Mouse (Mus musculus): ENCODE measurements around the gene Snx5. TPM values are rescaled to one million over a fixed set of nuclear protein-coding genes. Genes with fewer than 3 reads are reported as not detected.
A peak's percentile ranks its signal among the peaks of the same experiment; 100 is the strongest.

The Snx5 gene
- total RNA-seq, 2 experiments from 2014 or later: 115 to 130 TPM

- ATAC-seq (replicated peaks; ENCODE audit: low FRiP score, poor library complexity, severe bottlenecking): no peak
These were observed 37.2 kb downstream of the Snx5 start for GRCm38 (mm10) chr2:144233534-144233933.

- ATAC-seq (replicated peaks; ENCODE audit: low FRiP score, poor library complexity, severe bottlenecking): no peak
These were observed 39.6 kb downstream of the Snx5 start for GRCm38 (mm10) chr2:144231115-144231514.

GRCm38 (mm10) chr2:144230498-144230897, 40.2 kb downstream of the Snx5 start:
- ATAC-seq (replicated peaks; ENCODE audit: low FRiP score, poor library complexity, severe bottlenecking): peak; percentile 46

GRCm38 (mm10) chr2:144229647-144230046, 41.1 kb downstream of the Snx5 start:
- ATAC-seq (replicated peaks; ENCODE audit: low FRiP score, poor library complexity, severe bottlenecking): 0 out of 2 replicates have a peak, but pooled peaks have one; percentile 49

DNA sequence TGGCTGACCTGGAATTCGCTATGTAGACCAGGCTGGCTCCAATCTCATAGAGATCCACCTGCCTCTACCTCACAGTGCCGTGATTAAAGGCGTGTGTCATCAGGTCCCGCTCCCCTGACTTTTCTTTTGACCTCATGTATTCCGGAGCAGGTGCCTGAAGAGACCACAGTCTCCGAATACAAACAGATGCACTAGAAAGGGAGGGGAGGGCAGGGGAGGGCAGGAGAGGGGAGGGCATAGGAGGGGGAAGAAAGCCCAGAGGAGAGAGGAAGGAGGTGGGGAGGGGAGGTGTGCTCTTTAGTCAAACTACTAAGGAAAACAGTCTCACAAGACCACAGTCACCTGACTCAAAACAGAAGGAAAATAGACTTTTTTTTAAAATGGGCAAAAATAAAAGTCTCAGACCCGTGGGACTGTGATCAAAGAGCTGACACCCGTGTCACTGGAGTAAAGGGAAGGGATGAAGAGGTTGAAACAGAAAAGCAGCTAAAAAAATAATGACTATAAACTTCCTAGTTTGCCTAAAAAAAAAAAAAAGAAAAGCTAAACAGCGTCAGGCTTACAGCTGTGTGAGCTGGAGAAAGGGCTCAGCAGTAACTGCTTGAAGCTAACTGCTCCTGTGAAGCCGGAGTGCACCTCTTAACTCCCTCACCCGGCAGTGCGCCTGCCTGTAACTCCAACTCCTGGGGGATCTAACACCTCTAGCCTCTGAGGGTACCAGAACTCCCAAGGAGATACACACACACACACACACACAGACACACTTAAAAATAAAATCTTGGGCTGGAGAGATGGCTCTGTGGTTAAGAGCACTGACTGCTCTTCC, 42.0 kb downstream of the Snx5 start:
- no peak for ATAC-seq (replicated peaks; ENCODE audit: low FRiP score, poor library complexity, severe bottlenecking)

DNA sequence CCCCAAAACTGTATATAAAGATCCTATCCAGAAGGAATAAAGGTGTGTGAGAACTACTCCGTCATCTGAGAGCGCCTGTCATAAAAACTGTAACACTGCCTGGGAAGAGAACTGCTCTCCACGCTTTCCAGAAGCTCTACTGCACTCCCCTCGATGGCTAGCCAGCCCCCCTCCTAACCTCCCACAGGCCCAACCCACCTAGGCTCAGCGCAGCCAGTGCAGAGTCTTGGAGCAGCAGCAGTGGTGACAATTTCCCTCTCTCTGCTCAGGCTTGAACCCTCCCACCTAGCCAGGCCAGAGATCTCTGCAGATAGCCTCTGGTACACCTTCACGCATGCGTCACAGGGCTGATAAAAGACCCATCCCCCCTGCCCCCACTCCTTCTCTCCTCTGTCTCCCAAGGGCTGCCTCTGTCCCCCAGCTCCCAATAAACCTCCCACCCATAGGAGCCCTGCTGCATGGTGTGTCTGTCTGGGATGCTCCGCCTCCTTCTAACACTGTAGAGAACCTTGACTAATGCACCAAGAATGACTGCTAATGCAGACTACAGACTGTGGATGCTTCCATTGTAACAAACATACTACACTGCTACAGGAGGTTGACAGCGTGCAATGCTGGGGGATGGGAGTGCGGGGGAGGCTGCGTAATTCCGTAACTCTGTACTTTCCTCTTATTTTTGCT, 43.7 kb downstream of the Snx5 start:
- ATAC-seq (replicated peaks; ENCODE audit: low FRiP score, poor library complexity, severe bottlenecking): no peak

DNA sequence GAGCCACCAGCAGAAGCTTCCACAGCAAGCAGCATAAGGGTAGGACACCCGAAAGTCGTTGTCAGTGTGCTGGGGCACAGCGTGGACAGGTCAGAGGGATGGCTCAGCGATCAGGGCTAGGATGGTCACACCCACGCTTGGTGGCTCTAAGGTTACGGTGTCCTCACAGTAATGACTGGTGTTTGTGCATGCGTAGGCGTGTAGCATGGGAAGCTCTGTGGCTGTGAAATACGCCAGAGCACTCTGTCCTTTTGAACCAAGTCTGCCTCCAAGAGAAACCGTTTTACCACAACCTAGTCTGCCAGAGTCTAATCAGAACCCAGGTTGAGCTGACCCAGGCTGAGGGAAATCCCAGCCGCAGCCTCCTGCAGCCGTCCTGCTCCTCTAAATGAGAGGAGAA, 46.4 kb downstream of the Snx5 start:
- no peak for ATAC-seq (replicated peaks; ENCODE audit: low FRiP score, poor library complexity, severe bottlenecking)

DNA sequence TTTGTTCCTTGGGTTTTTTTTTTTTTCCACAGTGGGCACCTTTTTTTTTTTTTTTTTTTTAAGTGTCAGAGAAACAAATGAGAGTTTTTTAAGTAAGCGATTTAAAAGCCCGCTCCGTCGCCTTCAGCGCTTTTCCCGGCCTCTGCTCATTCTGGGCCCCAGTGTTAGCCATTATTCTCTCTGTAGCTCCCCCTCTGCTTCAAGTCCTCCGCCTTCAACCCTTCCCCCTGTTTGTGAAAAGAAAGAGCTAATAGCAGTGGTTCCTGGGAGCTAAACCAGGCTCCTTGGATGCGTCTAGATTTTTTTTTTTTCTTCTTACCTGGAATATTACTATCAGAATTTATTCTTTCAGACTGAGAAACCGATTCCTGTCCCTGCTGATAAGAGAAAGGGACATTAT, 55.1 kb downstream of the Snx5 start:
- no peak for ATAC-seq (replicated peaks; ENCODE audit: low FRiP score, poor library complexity, severe bottlenecking)

DNA sequence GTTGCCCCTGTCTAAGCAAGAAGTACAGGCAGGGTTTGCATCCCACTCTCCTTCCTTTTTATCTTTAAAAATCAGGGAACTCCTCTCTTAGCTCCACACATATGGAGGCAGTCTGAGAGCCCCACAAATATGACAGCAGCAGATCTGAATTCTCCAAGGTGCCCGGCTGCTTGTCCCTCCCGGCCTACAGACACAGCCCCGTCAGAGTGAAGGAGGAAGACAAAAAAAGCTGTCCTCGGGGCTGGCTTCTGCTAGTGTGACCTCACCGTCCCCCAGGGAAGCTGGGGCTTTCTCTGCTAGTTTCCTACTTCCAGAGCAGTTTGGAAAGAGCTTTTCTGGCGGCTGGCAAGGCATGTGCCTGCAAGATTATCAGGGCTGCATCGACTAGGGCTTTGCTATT, 55.5 kb downstream of the Snx5 start:
- no peak for ATAC-seq (replicated peaks; ENCODE audit: low FRiP score, poor library complexity, severe bottlenecking)

GRCm38 (mm10) chr2:144214508-144215185, 56.1 kb downstream of the Snx5 start:
- no peak for ATAC-seq (replicated peaks; ENCODE audit: low FRiP score, poor library complexity, severe bottlenecking)

GRCm38 (mm10) chr2:144213803-144214202, 56.9 kb downstream of the Snx5 start:
- no peak for ATAC-seq (replicated peaks; ENCODE audit: low FRiP score, poor library complexity, severe bottlenecking)

GRCm38 (mm10) chr2:144209425-144209824, 61.3 kb downstream of the Snx5 start:
- ATAC-seq (replicated peaks; ENCODE audit: low FRiP score, poor library complexity, severe bottlenecking): no peak

- ATAC-seq (replicated peaks; ENCODE audit: low FRiP score, poor library complexity, severe bottlenecking): no peak
These were observed 63.3 kb downstream of the Snx5 start for GRCm38 (mm10) chr2:144207365-144207764.

DNA sequence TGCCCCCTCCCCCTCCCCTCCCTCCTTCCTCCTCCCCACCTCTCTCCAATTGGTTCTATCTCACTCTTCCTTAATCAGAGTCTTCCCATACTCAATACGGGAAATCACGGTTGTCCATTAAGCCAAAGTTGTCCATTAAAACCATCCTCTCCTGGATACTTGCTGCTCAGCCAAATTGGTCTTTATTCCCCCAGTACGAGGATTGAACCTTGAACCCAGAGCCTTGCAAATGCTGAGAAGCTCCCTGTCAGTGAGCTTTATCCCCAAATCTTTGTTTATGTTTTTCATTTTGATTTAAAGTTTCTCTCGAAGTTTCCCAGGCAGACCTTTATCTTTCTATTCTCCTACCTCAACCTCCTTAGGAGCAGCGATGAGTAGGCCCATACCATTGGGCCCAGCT, 67.7 kb downstream of the Snx5 start:
- no peak for ATAC-seq (replicated peaks; ENCODE audit: low FRiP score, poor library complexity, severe bottlenecking)

- ATAC-seq (replicated peaks; ENCODE audit: low FRiP score, poor library complexity, severe bottlenecking): no peak
These were observed 68.1 kb downstream of the Snx5 start for GRCm38 (mm10) chr2:144202567-144202966.

DNA sequence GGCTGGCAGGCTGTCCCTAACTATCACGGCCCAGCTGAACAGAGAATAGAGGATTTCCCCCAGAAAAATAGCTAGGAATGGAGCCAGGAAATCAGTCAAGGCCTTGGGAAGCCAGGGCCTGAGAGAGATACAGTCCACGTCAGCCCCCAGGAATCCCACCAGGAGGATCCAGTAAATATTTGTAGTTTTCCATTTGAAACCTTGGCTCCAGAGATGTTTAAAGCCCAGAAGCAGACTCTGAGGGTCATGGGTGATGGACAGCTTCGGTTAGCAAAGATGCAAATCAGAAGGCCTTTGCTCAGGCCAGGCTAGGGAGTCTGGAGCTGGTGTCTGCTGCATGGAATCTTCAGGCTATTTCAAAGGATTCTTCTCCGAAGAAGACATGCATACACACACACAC, 68.6 kb downstream of the Snx5 start:
- no peak for ATAC-seq (replicated peaks; ENCODE audit: low FRiP score, poor library complexity, severe bottlenecking)

Other genes with a start within 250 kb of the Snx5 start
- gene Banf2, start 237.8 kb downstream of the Snx5 start, total RNA-seq (2015; ENCODE audit: low replicate concordance): not detected in 2 replicates
- not detected in 2 replicates for gene Banf2, start 237.8 kb downstream of the Snx5 start, total RNA-seq (2017; ENCODE audit: low replicate concordance)
- gene Mgme1, start 243 bp downstream of the Snx5 start, total RNA-seq (2015; ENCODE audit: low replicate concordance): 4.2 and 5.4 TPM in 2 replicates
- gene Mgme1, start 243 bp downstream of the Snx5 start, total RNA-seq (2017; ENCODE audit: low replicate concordance): 1.4 and 3.2 TPM in 2 replicates
- not detected in 2 replicates for gene Ovol2, start 61.2 kb upstream of the Snx5 start, total RNA-seq (2015; ENCODE audit: low replicate concordance)
- not detected in 2 replicates for gene Ovol2, start 61.2 kb upstream of the Snx5 start, total RNA-seq (2017; ENCODE audit: low replicate concordance)
- gene Kat14, start 98.1 kb upstream of the Snx5 start, total RNA-seq (2015; ENCODE audit: low replicate concordance): 10.5 and 16.6 TPM in 2 replicates
- 11.7 and 23.0 TPM in 2 replicates for gene Kat14, start 98.1 kb upstream of the Snx5 start, total RNA-seq (2017; ENCODE audit: low replicate concordance)
- gene Pet117, start 98.1 kb upstream of the Snx5 start, total RNA-seq (2015; ENCODE audit: low replicate concordance): not detected in 2 replicates
- 12.1 TPM in 1 of 2 replicates, not detected in the other for gene Pet117, start 98.1 kb upstream of the Snx5 start, total RNA-seq (2017; ENCODE audit: low replicate concordance)

Data from erythroid progenitor cell, adult 5-6 weeks (primary cell).